Mouse (Mus musculus): ENCODE results near the gene 1700029F12Rik. TPM values are rescaled to one million over a fixed set of nuclear protein-coding genes. Genes with fewer than 3 reads are reported as not detected.

Gene 1700029F12Rik
- total RNA-seq (2014; rRNA removed; ENCODE audit: low replicate concordance) (not detected in 2 replicates), polyA plus RNA-seq (2015; fragmentation: Nextera tagmentation; extraction: Ambion mirVana) (not detected in 2 replicates)

DNA sequence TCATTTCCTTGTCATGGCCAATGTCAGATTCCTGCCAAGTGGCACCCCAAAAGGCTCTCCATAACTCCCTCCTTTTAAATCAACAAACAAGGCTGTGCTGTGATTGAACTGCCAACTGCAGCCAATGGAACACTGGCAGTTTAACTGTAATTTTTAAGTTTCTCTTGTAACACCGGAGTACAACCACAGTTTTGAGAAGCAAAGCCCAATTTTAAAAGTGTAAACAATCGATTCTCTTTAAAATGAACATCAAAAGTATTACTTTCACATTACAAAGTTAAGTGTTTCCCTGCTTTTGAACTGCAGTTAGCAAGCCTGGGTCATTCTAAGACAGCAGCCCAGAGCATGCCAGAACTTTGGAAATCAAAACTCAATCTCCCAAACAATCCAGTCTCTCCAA lies at the start of gene 1700029F12Rik:
Gene 1700029F12Rik (minus strand): TSS at position 101 of the 400 bp plus-strand sequence.
- TF ChIP-seq CTCF (IDR thresholded peaks at IDR 0.05; ENCODE audit: low read depth) = no peak
- no peak for TF ChIP-seq EP300 (IDR thresholded peaks at IDR 0.05; ENCODE audit: low read depth)
- Histone ChIP-seq H3K36me3 (replicated peaks; ENCODE audit: control insufficient read depth, insufficient read depth, low read length) (no peaks in the 10 kb centered on the region), H3K9ac (replicated peaks; ENCODE audit: low read depth, low read length) (no peak within 1 kb of the TSS), H3K4me1 (ENCODE audit: control insufficient read depth, insufficient read depth) (no peaks in the 10 kb centered on the region), H3K4me2 (ENCODE audit: low read depth, low read length) (no peak within 1 kb of the TSS), H3K27ac (ENCODE audit: low read depth) (no peak within 1 kb of the TSS), H3K9me3 (replicated peaks; ENCODE audit: control insufficient read depth, low read length) (no peaks in the 10 kb centered on the region), H3K27me3 (ENCODE audit: control insufficient read depth, insufficient read depth, low read length) (no peaks in the 10 kb centered on the region), H3K4me3 (ENCODE audit: low read depth, low read length) (no peak within 1 kb of the TSS)
- DNase-seq (ENCODE audit: low spot score) (no peak), ATAC-seq (ENCODE audit: insufficient read depth, low read depth) (no peak)
- WGBS = 65% methylated on average over 2 of the region's 2 CpGs

DNA sequence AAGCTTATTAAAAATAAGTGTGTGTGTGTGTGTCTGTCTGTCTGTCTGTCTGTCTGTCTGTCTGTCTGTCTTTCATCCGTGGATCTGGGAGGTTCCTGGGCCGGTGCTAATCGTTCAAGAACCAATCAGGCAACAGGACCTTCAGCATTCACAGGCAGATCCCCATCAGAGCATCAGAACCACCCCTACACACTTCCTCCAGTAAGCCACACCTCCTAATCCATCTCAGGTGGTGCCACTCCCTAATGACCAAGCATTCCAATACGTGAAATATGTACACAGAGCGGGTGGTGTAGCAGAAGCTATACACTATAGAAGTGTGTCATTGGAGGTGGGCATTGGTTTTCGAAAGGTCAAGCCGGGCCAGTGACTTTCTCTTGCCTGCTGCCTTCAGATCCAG lies 48.3 kb upstream of the 1700029F12Rik start:
- H3K36me3 ChIP-seq (replicated peaks; ENCODE audit: control insufficient read depth, insufficient read depth, low read length) = no peaks in the 10 kb centered on the region
- ATAC-seq (ENCODE audit: insufficient read depth, low read depth) = no peak
- no peak for DNase-seq (ENCODE audit: low spot score)
- no peak for TF ChIP-seq EP300 (IDR thresholded peaks at IDR 0.05; ENCODE audit: low read depth)
- no peak for TF ChIP-seq CTCF (IDR thresholded peaks at IDR 0.05; ENCODE audit: low read depth)
- no peak overlapping the region for H3K27ac ChIP-seq (ENCODE audit: low read depth)
- H3K9ac ChIP-seq (replicated peaks; ENCODE audit: low read depth, low read length) = no peak overlapping the region
- H3K4me3 ChIP-seq (ENCODE audit: low read depth, low read length) = no peak overlapping the region
- H3K4me2 ChIP-seq (ENCODE audit: low read depth, low read length) = no peak overlapping the region
- 83% methylated on average over 7 of the region's 7 CpGs for WGBS
- H3K27me3 ChIP-seq (ENCODE audit: control insufficient read depth, insufficient read depth, low read length) = no peaks in the 10 kb centered on the region
- H3K9me3 ChIP-seq (replicated peaks; ENCODE audit: control insufficient read depth, low read length) = no peaks in the 10 kb centered on the region
- H3K4me1 ChIP-seq (ENCODE audit: control insufficient read depth, insufficient read depth) = no peaks in the 10 kb centered on the region

DNA sequence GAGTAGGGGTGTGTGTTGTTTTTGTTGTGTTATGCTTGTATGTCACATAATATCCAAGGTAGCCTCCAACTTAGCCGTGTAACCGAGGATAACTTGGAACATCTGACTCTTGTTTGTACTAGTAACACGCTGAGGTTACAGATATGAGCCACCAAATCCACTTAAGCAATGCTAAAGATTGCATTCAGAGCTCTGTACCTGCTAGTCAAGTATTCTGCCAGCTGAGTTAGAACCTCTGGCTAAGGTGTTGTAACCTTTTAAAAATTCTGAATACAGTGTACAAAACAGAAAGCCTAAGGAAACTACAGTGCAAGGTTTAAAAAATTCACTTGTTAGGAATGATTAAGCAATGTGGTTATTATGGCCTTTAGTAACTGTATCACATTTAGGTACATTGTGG lies 46.5 kb upstream of the 1700029F12Rik start:
- DNase-seq (ENCODE audit: low spot score) = no peak
- no peak for ATAC-seq (ENCODE audit: insufficient read depth, low read depth)
- Histone ChIP-seq H3K27me3 (ENCODE audit: control insufficient read depth, insufficient read depth, low read length) (no peaks in the 10 kb centered on the region), H3K4me2 (ENCODE audit: low read depth, low read length) (no peak overlapping the region), H3K9ac (replicated peaks; ENCODE audit: low read depth, low read length) (no peak overlapping the region), H3K4me3 (ENCODE audit: low read depth, low read length) (no peak overlapping the region), H3K4me1 (ENCODE audit: control insufficient read depth, insufficient read depth) (no peaks in the 10 kb centered on the region), H3K27ac (ENCODE audit: low read depth) (no peak overlapping the region), H3K9me3 (replicated peaks; ENCODE audit: control insufficient read depth, low read length) (no peaks in the 10 kb centered on the region), H3K36me3 (replicated peaks; ENCODE audit: control insufficient read depth, insufficient read depth, low read length) (no peaks in the 10 kb centered on the region)
- 60% methylated on average over 3 of the region's 3 CpGs for WGBS
- TF ChIP-seq EP300 (IDR thresholded peaks at IDR 0.05; ENCODE audit: low read depth) (no peak), CTCF (IDR thresholded peaks at IDR 0.05; ENCODE audit: low read depth) (no peak)

DNA sequence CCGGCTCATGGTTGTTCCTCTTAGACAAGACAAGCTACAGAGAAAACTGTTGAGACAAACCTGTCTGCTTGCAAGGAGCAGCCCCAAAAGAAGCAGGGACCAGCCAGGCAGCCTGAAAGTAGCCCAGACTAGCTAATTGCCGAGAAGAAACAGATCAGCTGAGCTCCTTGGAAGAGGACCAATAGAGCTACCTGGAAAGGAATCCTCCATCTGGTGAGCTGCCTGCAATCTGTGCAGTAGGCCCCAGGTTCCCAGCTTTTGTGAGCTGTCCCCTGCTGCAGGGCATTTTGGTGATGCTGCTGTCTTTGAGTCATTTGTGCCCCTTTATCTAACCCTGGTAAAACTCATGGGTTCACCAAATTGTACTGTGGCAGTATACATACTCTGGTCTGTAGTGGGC lies 46.0 kb upstream of the 1700029F12Rik start:
- ATAC-seq (ENCODE audit: insufficient read depth, low read depth) (no peak), DNase-seq (ENCODE audit: low spot score) (no peak)
- H3K9me3 ChIP-seq (replicated peaks; ENCODE audit: control insufficient read depth, low read length) = no peaks in the 10 kb centered on the region
- no peaks in the 10 kb centered on the region for H3K27me3 ChIP-seq (ENCODE audit: control insufficient read depth, insufficient read depth, low read length)
- TF ChIP-seq EP300 (IDR thresholded peaks at IDR 0.05; ENCODE audit: low read depth) (no peak), CTCF (IDR thresholded peaks at IDR 0.05; ENCODE audit: low read depth) (no peak)
- H3K4me1 ChIP-seq (ENCODE audit: control insufficient read depth, insufficient read depth) = no peaks in the 10 kb centered on the region
- H3K9ac ChIP-seq (replicated peaks; ENCODE audit: low read depth, low read length) = no peak overlapping the region
- no peak overlapping the region for H3K27ac ChIP-seq (ENCODE audit: low read depth)
- H3K36me3 ChIP-seq (replicated peaks; ENCODE audit: control insufficient read depth, insufficient read depth, low read length) = no peaks in the 10 kb centered on the region
- no peak overlapping the region for H3K4me2 ChIP-seq (ENCODE audit: low read depth, low read length)
- H3K4me3 ChIP-seq (ENCODE audit: low read depth, low read length) = no peak overlapping the region
- WGBS = 68% methylated on average over 2 of the region's 2 CpGs

DNA sequence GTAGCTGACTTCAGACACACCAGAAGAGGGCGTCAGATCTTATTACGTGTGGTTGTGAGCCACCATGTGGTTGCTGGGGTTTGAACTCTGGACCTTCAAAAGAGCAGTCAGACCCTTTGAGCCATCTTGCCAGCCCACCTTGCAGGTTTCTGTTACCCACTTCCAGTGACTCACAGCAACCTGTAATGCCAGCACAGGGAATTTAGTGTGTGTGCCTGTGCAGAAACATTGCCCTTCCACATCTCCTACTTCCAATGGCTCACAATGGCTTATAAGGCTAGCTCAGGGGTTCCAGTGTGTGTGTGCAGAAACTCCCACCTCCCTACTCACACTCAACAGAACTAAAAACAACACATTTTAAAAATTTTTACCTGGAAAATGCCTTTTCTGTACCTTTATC lies 43.4 kb upstream of the 1700029F12Rik start:
- Histone ChIP-seq H3K4me1 (ENCODE audit: control insufficient read depth, insufficient read depth) (no peaks in the 10 kb centered on the region), H3K36me3 (replicated peaks; ENCODE audit: control insufficient read depth, insufficient read depth, low read length) (no peaks in the 10 kb centered on the region), H3K4me2 (ENCODE audit: low read depth, low read length) (no peak overlapping the region), H3K9ac (replicated peaks; ENCODE audit: low read depth, low read length) (no peak overlapping the region), H3K4me3 (ENCODE audit: low read depth, low read length) (no peak overlapping the region), H3K27ac (ENCODE audit: low read depth) (no peak overlapping the region), H3K9me3 (replicated peaks; ENCODE audit: control insufficient read depth, low read length) (no peaks in the 10 kb centered on the region), H3K27me3 (ENCODE audit: control insufficient read depth, insufficient read depth, low read length) (0 out of 2 replicates have a peak, but pooled peaks cover 7% of the 10 kb centered on the region)
- 96% methylated on average over 2 of the region's 2 CpGs for WGBS
- ATAC-seq (ENCODE audit: insufficient read depth, low read depth) (no peak), DNase-seq (ENCODE audit: low spot score) (no peak)
- TF ChIP-seq CTCF (IDR thresholded peaks at IDR 0.05; ENCODE audit: low read depth) (no peak), EP300 (IDR thresholded peaks at IDR 0.05; ENCODE audit: low read depth) (no peak)

DNA sequence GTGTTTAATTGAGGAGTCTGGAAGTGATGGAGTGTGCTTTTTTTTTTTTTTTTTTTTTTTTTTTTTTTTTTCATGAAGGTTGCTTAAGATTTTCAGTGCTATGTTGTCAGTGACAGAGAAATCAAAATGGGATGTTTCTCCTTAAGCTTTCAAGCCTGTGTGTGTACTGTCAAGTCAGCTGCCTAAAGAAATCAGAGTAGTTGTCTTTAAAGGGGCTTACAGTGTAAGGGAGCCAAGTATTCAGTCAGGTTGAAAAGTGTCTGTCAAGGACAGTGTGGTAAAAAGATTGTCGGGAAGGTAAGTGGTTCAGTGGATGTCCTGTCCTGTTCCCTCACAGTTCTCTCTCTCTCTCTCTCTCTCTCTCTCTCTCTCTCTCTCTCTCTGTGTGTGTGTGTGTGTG lies 39.3 kb upstream of the 1700029F12Rik start:
- 45% methylated on average over 1 of the region's 1 CpGs for WGBS
- H3K27ac ChIP-seq (ENCODE audit: low read depth) = no peak overlapping the region
- H3K4me2 ChIP-seq (ENCODE audit: low read depth, low read length) = no peak overlapping the region
- no peaks in the 10 kb centered on the region for H3K36me3 ChIP-seq (replicated peaks; ENCODE audit: control insufficient read depth, insufficient read depth, low read length)
- H3K4me1 ChIP-seq (ENCODE audit: control insufficient read depth, insufficient read depth) = no peaks in the 10 kb centered on the region
- no peaks in the 10 kb centered on the region for H3K9me3 ChIP-seq (replicated peaks; ENCODE audit: control insufficient read depth, low read length)
- DNase-seq (ENCODE audit: low spot score) = no peak
- H3K4me3 ChIP-seq (ENCODE audit: low read depth, low read length) = no peak overlapping the region
- TF ChIP-seq CTCF (IDR thresholded peaks at IDR 0.05; ENCODE audit: low read depth) (no peak), EP300 (IDR thresholded peaks at IDR 0.05; ENCODE audit: low read depth) (no peak)
- H3K9ac ChIP-seq (replicated peaks; ENCODE audit: low read depth, low read length) = no peak overlapping the region
- ATAC-seq (ENCODE audit: insufficient read depth, low read depth) = no peak
- H3K27me3 ChIP-seq (ENCODE audit: control insufficient read depth, insufficient read depth, low read length) = peaks cover 22% of the 10 kb centered on the region

Measured in heart, postnatal 0 days (tissue).